Mouse (Mus musculus) embryonic facial prominence, embryonic 10.5 days (tissue): ENCODE data around the gene Ccdc182. TPM values are rescaled to one million over a fixed set of nuclear protein-coding genes. Genes with fewer than 3 reads are reported as not detected.

Experiments used
- DNase-seq: peaks from one replicate; pipeline ENCODE4 v3.0.0-alpha.2; 2017; ENCODE audit warnings: low spot score
- H3K27ac ChIP-seq: fragments of 300-500 bp; sonication (generic); replicated peaks from 2 replicates; pipeline ENCODE4 v1.5.1; 2016; ENCODE audit warnings: mild to moderate bottlenecking
- H3K27me3 ChIP-seq: fragments of 300-500 bp; sonication (generic); replicated peaks from 2 replicates; pipeline ENCODE4 v1.6.1; 2016; ENCODE audit warnings: low read depth, mild to moderate bottlenecking; ENCODE audit not compliant: poor library complexity, severe bottlenecking
- H3K36me3 ChIP-seq: fragments of 300-500 bp; sonication (generic); replicated peaks from 2 replicates; pipeline ENCODE4 v1.6.1; 2016; ENCODE audit warnings: mild to moderate bottlenecking, moderate library complexity
- H3K4me1 ChIP-seq: fragments of 300-500 bp; sonication (generic); 2 replicates; pipeline ENCODE4 v1.6.1; 2016
- H3K4me3 ChIP-seq: fragments of 300-500 bp; sonication (generic); 2 replicates; pipeline ENCODE4 v1.5.1; 2016; ENCODE audit warnings: mild to moderate bottlenecking, moderate library complexity
- H3K9me3 ChIP-seq: fragments of 300-500 bp; sonication (generic); 2 replicates; pipeline ENCODE4 v1.6.1; 2016; ENCODE audit warnings: mild to moderate bottlenecking
- WGBS: fragments of 180-500 bp; shearing (Covaris S2); methylation state at CpG from one replicate; pipeline ENCODE4 v1.1.7; 2016; 5-methylcytosine and 5-hydroxymethylcytosine counted together
- polyA plus RNA-seq: library from polyadenylated mRNA; unstranded; fragments of >200 nt; fragmentation: Nextera tagmentation; extraction: Ambion mirVana; gene quantifications from 2 replicates; pipeline ENCODE4 v1.2.1, GENCODE M21; 2016

The Ccdc182 gene
- 1.7 and 3.6 TPM in 2 replicates for polyA plus RNA-seq

DNA sequence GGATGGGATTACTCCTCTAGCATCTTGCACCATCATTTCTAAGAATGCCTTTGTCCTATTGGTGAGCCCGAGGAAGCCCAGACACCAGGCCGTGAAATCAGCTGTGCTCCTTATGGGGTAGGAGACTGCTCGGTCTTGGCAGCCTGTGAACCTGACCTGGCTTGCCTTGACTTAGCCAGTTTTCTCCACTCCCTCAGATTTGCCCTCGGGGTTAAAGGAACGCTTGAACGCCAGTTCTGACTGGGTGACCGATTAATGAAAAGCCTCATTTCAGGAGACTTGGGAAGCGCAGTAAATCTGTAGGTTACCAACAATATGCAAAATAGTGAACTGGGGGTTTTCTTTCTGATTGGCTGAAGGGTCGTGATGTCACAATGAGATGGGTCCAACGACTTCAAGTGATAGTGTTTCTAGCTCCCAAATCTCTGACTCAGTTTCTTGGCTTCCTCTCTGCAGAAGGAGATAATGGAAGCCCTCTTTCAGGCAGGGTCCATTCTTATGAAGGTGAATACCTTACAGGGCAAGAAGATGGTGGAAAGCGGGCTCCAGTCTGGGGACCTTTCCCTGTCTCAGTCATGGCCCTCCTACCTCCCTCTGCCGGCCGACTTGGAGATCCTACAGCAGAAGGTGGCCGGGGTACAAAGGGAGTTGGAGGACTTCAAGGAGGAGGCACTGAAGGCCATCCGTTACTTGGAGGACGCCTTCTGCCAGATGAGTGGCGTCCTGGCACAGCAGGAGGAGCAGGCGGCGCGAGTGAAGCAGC is at the start of gene Ccdc182:
Gene Ccdc182 (plus strand): TSS at position 428 of the 763 bp plus-strand sequence.
- DNase-seq, result peak; percentile 60
- Histone ChIP-seq H3K4me1 (peaks cover 65% of the 10 kb centered on the region), H3K9me3 (no peaks in the 10 kb centered on the region), H3K36me3 (no peaks in the 10 kb centered on the region), H3K27me3 (peaks cover 52% of the 10 kb centered on the region), H3K27ac (peak within 1 kb of the TSS; percentile 80), H3K4me3 (peak within 1 kb of the TSS; percentile 49)
- WGBS, result 26% methylated on average over 20 of the region's 20 CpGs

GRCm38 (mm10) chr11:88245581-88246170 is 48.2 kb upstream of the Ccdc182 start:
- Histone ChIP-seq H3K9me3 (no peaks in the 10 kb centered on the region), H3K36me3 (no peaks in the 10 kb centered on the region), H3K4me1 (peaks cover 34% of the 10 kb centered on the region), H3K4me3 (no peak overlapping the region), H3K27ac (no peak overlapping the region), H3K27me3 (peaks cover 3% of the 10 kb centered on the region)
- DNase-seq, result no peak
- 91% methylated on average over 14 of the region's 14 CpGs for WGBS

DNA sequence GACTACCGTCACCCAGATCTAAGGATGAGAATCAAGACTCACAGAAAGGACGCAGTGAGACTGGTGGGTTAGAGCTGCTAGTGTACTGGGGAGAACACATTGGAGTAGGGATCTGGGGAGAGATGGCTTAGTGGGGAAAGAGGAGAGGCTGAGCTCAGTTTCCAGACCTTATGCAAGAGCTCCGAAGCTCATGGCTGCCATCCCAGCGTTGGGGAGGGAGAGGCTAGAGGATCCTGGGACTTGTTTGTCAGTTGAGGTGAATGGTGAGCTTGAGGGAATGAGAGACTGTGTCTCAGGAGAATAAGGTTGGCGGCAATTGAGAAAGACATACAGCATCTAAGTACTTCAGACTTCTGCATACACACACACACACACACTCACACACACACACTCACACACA is 45.2 kb upstream of the Ccdc182 start:
- Histone ChIP-seq H3K9me3 (no peaks in the 10 kb centered on the region), H3K27ac (peak overlapping the region; percentile 73), H3K4me3 (no peak overlapping the region), H3K4me1 (peaks cover 40% of the 10 kb centered on the region), H3K36me3 (no peaks in the 10 kb centered on the region), H3K27me3 (peaks cover 14% of the 10 kb centered on the region)
- 54% methylated on average over 5 of the region's 5 CpGs for WGBS
- DNase-seq, result no peak

DNA sequence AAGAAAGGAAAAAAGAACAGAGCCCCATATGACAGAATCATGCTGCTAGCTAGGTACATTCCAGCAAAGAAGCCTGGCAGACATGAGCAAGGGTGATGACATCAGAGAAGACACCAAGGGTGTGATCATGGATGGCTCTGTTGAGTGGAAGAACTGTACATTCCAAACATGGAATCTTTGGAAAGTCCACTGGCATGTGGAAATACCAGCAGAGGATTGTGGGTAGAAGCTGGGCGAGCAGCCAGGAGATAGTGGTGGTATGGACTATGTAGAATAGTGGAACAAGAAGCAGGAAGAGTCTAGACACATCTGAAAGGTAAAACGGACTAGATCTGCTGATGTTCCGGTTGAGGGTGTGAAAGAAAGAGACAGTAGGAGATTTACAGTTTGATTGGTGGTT is 43.3 kb upstream of the Ccdc182 start:
- Histone ChIP-seq H3K27ac (no peak overlapping the region), H3K4me1 (peaks cover 47% of the 10 kb centered on the region)
- 87% methylated on average over 3 of the region's 3 CpGs for WGBS

GRCm38 (mm10) chr11:88251295-88251694 is 42.6 kb upstream of the Ccdc182 start:
- H3K27me3 ChIP-seq, result peaks cover 14% of the 10 kb centered on the region
- no peak overlapping the region for H3K4me3 ChIP-seq
- peaks cover 47% of the 10 kb centered on the region for H3K4me1 ChIP-seq
- no peak for DNase-seq
- no peak overlapping the region for H3K27ac ChIP-seq
- H3K9me3 ChIP-seq, result no peaks in the 10 kb centered on the region
- 78% methylated on average over 7 of the region's 7 CpGs for WGBS
- H3K36me3 ChIP-seq, result no peaks in the 10 kb centered on the region

More for the DNA sequence above, 43.3 kb upstream of the Ccdc182 start:
- Histone ChIP-seq H3K4me3 (no peak overlapping the region), H3K9me3 (no peaks in the 10 kb centered on the region), H3K27me3 (peaks cover 14% of the 10 kb centered on the region), H3K36me3 (no peaks in the 10 kb centered on the region)
- no peak for DNase-seq

GRCm38 (mm10) chr11:88251972-88252766 is 41.7 kb upstream of the Ccdc182 start:
- Histone ChIP-seq H3K4me3 (peak overlapping the region; percentile 41), H3K4me1 (peaks cover 47% of the 10 kb centered on the region), H3K27me3 (peaks cover 14% of the 10 kb centered on the region), H3K27ac (peak overlapping the region; percentile 83), H3K9me3 (no peaks in the 10 kb centered on the region), H3K36me3 (no peaks in the 10 kb centered on the region)
- WGBS, result 13% methylated on average over 22 of the region's 22 CpGs
- DNase-seq, result peak; percentile 90

- 12% methylated on average over 18 of the region's 18 CpGs for WGBS
- Histone ChIP-seq H3K4me3 (no peak overlapping the region), H3K4me1 (peaks cover 47% of the 10 kb centered on the region), H3K9me3 (no peaks in the 10 kb centered on the region), H3K27me3 (peaks cover 14% of the 10 kb centered on the region), H3K27ac (peak overlapping the region; percentile 83), H3K36me3 (no peaks in the 10 kb centered on the region)
- DNase-seq, result peak; percentile 32
Measured at GRCm38 (mm10) chr11:88252767-88253513, 40.9 kb upstream of the Ccdc182 start.

DNA sequence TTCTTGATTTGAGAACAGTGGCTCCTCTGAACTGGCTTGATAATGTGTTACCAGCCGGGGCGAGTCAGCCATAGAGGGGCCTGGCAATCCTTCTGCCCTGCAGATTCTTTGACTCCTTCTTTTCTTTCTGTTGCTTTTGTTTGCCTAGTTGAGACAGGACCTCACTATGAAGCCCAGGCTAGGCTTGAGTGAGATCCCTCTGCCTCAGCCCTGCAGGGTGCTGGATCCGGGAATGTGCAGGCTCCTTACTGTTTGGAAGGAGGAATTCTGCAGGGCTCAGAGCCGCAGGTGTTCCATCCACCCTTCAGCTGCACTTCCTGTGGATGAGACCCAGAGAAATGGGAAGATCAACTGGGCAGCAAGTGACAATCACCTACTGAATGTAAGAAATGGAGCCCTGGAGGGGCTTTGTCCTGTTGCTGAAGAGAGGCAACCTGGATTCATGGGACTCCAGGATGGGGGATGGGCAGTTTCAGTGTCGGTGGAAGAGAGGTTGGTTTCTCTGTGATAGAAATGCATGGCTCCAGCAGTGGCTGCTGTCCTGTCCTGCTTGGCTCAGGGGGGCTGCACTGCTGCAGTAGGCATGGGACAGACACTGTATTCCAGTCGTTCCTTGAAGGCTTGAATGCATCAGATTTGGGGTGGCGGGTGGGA is 40.2 kb upstream of the Ccdc182 start:
- Histone ChIP-seq H3K27me3 (peaks cover 14% of the 10 kb centered on the region), H3K36me3 (no peaks in the 10 kb centered on the region), H3K4me1 (peaks cover 41% of the 10 kb centered on the region), H3K9me3 (peaks cover 4% of the 10 kb centered on the region; the same call in 1 of the 2 replicates), H3K4me3 (no peak overlapping the region; the same call in 1 of the 2 replicates), H3K27ac (peak overlapping the region; percentile 83)
- 36% methylated on average over 7 of the region's 7 CpGs for WGBS
- DNase-seq, result no peak

DNA sequence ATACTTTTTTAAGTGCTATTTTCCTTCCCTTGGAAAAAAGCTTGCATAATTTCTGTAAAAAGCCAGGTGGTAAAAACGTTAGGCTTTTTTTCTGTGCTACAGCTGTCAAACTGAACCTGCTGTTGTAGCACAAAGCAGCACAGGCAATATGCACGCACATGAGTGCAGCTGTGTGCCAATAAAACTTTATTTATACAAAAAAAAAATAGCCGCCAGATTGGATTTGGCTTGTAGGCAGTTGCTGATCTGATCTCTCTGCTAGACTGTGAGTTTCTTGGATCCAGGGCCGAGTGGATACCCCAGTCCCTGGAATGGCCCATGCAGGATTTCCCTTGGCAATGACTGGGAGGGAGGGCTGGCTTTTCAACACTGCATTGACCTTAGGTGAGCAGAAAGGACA is 36.2 kb upstream of the Ccdc182 start:
- H3K27me3 ChIP-seq, result peaks cover 5% of the 10 kb centered on the region; the same call in 1 of the 2 replicates
- peaks cover 12% of the 10 kb centered on the region; the same call in 1 of the 2 replicates for H3K9me3 ChIP-seq
- H3K36me3 ChIP-seq, result peaks cover 5% of the 10 kb centered on the region; the same call in 1 of the 2 replicates
- H3K4me1 ChIP-seq, result peaks cover 26% of the 10 kb centered on the region
- DNase-seq, result no peak
- no peak overlapping the region for H3K27ac ChIP-seq
- no peak overlapping the region for H3K4me3 ChIP-seq
- 85% methylated on average over 4 of the region's 4 CpGs for WGBS

DNA sequence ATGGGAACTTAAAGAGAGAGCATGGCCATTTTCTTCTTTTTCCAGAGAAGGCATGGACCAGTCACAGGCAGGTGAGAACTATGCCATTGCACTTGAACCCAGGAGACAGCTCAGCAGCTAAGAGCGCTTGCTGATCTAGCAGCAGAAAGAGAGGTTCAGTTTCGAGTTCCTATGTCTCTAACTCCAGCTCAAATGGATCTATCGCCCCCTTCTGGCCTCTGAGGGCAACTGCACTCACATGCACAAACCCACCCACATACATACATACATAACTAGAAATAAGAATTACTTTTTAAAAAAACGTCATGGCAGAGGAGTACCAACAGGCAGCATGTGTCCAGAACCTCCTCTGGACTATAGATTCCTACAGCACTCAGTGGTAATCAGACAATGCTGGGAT is 35.6 kb upstream of the Ccdc182 start:
- H3K4me3 ChIP-seq, result no peak overlapping the region
- peaks cover 22% of the 10 kb centered on the region for H3K4me1 ChIP-seq
- H3K9me3 ChIP-seq, result peaks cover 12% of the 10 kb centered on the region; the same call in 1 of the 2 replicates
- no peak for DNase-seq
- H3K27ac ChIP-seq, result no peak overlapping the region
- H3K27me3 ChIP-seq, result peaks cover 5% of the 10 kb centered on the region; the same call in 1 of the 2 replicates
- peaks cover 5% of the 10 kb centered on the region; the same call in 1 of the 2 replicates for H3K36me3 ChIP-seq
- WGBS, result 82% methylated on average over 4 of the region's 4 CpGs

GRCm38 (mm10) chr11:88260463-88260862 is 33.4 kb upstream of the Ccdc182 start:
- 52% methylated on average over 7 of the region's 7 CpGs for WGBS
- DNase-seq, result no peak
- Histone ChIP-seq H3K36me3 (peaks cover 5% of the 10 kb centered on the region; the same call in 1 of the 2 replicates), H3K27me3 (peaks cover 5% of the 10 kb centered on the region; the same call in 1 of the 2 replicates), H3K9me3 (peaks cover 15% of the 10 kb centered on the region; the same call in 1 of the 2 replicates), H3K4me1 (peaks cover 11% of the 10 kb centered on the region), H3K4me3 (no peak overlapping the region), H3K27ac (no peak overlapping the region)
